Mouse (Mus musculus): ENCODE results near the gene Cd48.
A peak's percentile ranks its signal among the peaks of the same experiment; 100 is the strongest.
"Not testable (repeated sequence)": the region's sequence is repeated elsewhere in the genome, so short reads cannot be mapped to it uniquely, and the experiment has no call there.

The Cd48 gene

DNA sequence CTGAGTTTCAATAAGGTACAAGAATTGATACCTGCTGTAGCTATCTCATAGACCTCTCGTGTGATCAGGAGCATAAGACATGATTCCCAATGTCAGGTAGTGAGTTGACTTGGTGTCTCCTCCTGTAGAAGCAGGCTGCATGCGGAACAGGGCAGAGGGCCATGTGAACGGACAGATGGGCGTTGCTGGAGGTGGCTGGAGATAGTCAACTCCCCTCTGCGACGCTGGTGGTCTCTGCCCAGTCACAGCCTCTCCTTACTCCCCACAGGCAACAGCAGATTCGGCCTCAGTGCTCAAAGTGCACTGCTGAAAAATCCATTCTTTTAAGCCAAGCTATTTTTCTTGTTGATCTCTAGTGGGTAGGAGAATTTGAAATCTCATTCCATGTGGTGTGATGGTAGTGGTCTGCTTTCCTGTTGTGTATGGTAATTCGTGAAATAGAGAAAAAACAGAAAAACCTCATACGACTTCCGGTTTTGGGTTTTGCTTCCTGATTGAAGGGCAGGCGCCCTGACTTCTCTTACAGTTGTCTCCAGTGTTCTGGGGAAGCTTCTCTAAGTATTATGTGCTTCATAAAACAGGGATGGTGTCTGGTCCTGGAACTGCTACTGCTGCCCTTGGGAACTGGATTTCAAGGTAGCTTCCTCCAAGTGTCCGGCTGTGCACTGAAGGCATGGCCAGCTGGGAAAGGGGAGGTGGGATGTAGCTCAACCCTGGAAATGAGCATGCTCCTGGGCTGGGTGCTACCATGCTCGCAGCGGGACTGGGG, at the start of gene Cd48:
Gene Cd48 (plus strand): TSS at position 479 of the 769 bp plus-strand sequence.
- peak; percentile 52 for DNase-seq

- no peak for DNase-seq
These were observed 46.1 kb upstream of the Cd48 start for GRCm38 (mm10) chr1:171635696-171636095.

DNA sequence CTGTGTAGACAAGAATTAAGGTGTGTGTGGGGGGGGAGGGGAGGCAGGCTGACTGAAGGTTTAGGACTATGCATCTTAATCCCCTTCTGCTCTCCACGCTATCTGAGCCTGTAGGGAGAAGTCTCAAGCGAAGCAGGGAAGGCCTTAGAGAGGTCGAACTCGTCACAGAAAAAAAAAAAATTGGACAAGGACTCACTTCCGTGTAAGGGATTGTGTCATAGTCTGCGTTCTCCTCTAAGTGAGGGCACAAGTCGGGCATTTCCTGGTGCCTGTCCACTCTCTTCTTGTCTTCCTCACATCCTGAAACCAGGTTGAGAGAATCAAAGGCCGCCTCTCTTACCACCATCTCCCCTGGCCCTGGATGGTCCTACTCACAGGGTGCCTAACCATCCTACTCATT, 44.7 kb upstream of the Cd48 start:
- DNase-seq = no peak

- no peak for DNase-seq
These were observed 43.1 kb upstream of the Cd48 start for GRCm38 (mm10) chr1:171638686-171639085.

GRCm38 (mm10) chr1:171640796-171641195, 41.0 kb upstream of the Cd48 start:
- DNase-seq = no peak

DNA sequence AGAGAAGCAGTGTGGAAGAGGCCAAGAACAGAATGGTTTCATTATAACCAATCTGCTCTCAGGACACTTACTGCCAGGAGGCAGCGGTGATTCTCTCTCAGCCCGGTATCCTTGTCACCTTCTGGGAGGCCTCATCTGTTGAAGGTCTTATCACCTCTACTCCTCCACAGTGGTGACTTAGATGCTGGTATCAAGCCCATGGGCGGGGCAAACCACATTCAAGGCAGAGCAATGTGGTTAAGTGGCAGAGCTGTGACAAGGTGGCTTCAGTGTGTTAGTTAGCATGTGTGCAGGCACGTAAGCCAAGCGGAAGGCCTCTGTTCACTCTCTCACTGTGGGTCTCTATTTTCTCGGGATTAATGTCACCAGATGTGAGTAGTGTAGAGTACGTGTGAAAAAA, 38.2 kb upstream of the Cd48 start:
- peak; percentile 54 for DNase-seq

GRCm38 (mm10) chr1:171646429-171646940, 35.3 kb upstream of the Cd48 start:
- no peak for DNase-seq

DNA sequence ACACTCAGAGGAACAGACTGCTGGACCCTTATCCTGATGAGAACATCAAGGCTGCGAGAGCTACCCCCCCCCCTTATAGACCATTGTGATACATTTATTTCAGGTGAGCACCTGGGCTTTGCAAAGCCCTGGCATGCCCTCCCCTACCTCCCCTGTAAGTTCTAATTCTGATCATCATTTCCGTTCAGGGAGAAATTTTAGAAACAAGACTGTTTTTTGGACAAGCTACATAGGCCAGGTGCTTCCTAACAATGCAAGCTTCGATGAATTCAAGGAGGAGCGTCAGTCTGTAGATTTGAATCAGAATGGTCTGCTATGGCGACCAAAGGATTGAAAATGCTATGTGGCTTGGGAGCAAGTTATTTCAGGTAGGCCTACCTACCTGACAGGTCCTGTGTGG, 34.1 kb upstream of the Cd48 start:
- no peak for DNase-seq

- DNase-seq = no peak
These were observed 33.0 kb upstream of the Cd48 start for GRCm38 (mm10) chr1:171648840-171649239.

DNA sequence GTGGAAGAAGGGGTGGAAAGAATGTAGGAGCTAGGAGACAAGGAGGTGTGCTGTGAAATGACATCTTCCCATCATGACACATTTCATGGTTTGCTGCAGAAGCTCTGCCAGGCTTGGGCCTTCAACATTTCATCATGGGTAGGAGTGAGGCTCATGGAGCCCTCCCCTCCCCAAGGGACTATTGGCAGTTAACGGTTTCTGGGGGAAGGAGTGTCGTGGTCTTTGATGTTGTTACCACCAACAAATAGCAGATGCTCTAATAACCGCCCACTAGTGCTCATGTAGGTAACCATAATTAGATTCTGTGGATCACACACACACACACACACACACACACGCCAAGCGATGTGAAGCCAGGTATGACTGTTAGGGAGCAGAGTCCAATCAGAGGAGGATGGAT, 29.1 kb upstream of the Cd48 start, which contains the start of gene Slamf7:
Gene Slamf7 (minus strand): TSS at position 302 of the 400 bp plus-strand sequence.
- DNase-seq = no peak

DNA sequence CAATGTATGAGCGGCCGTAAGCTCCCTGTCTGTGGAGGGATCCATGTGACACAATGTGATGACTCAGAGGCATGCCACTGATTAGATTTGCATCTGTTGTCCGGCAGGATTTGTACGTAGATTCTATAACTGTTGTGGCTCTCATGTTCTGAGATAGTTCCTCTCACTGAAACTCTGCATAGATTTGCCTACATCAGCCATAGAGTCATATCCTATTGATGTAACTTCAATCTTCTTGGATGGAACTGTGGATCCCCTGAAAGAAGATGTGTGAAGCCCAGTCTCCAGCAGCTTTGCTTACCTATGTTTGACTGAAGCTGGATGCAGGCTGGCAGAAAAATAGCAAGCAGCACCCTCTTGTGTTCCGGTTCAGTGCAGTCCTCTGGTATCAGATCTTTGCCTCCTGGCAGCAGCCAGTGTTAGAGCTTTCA, 23.2 kb upstream of the Cd48 start:
- DNase-seq = no peak

- DNase-seq = no peak
These were observed 21.4 kb upstream of the Cd48 start for GRCm38 (mm10) chr1:171660423-171660822.

DNA sequence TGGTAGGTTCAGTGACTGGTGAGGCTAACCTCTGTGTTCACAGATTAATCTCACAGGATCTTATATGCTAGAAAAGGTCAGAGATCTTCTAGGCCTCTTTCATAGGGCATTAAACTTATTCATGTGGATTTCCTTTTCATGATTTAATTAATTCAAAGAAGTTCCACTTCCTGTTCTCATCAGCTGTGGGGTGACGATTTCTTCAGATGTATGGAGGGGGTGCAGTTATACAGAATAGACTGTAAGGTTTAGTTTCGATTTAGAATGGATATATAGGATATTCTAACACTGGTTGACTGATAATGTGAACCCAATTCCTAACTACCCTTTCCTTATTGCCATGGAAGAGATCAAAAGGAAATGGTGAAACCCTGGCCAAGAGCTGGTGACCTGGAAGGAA, 20.3 kb upstream of the Cd48 start:
- no peak for DNase-seq

- DNase-seq = no peak
These were observed 18.1 kb upstream of the Cd48 start for GRCm38 (mm10) chr1:171663757-171664156.

GRCm38 (mm10) chr1:171666350-171666749, 15.5 kb upstream of the Cd48 start:
- no peak for DNase-seq

GRCm38 (mm10) chr1:171667160-171667559, 14.6 kb upstream of the Cd48 start:
- DNase-seq = no peak

DNA sequence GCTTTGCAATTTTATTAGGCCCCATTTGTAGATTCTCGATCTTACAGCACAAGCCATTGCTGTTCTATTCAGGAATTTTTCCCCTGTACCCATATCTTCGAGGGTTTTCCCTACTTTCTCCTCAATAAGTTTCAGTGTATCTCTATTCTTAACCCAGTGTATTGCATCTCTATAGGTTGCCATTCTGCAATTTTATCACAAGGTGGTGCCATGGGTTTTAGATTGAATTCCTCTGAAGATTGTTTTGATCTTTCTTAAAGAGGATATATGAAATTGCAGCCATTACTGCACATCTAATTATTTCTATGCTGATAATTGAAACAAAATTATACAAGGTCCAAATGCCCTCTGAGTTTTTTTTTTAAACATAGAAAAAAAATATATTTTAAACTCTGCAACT, 9.4 kb upstream of the Cd48 start:
- DNase-seq = not testable (repeated sequence)

GRCm38 (mm10) chr1:171672854-171673475, 8.8 kb upstream of the Cd48 start:
- peak; percentile 38 for DNase-seq

DNA sequence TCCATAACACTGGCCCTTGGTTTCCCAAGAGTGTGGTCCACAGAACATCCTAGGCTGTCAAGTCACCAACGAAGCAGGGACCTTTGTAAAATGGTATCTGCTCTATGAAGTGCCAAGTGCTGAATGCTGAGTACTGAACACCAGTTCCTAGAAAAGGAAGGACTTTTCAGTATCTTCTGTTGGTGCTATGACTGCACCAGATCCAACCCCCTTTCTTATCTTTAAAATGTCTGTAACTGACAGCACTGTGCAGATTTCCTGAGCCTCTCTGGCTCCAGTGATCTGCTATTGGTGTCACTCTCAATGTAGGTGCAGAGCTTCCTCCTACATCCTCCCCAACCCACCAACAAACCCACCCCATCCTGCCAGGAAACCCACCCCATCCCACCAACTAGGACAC, 7.3 kb upstream of the Cd48 start:
- peak; percentile 16 for DNase-seq

DNA sequence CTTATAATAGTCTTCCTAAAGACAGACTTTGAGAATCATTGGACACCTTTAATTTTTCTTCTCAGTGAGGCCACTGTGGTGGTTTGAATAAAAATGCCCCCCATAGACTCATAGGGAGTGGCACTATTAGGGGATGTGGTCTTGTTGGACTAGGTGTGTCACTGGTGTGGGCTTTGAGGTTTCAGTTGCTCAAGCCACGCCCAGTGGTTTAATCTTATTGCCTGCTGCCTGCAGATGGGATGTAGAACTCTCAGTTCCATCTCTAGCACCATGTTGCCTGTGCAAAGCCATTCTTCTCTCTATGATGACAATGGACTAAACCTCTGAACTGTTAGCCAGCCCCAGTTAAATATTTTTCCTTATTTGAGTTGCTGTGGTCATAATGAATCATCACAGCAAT, 4.1 kb upstream of the Cd48 start:
- DNase-seq = no peak

GRCm38 (mm10) chr1:171681009-171681408, 800 bp upstream of the Cd48 start:
- DNase-seq = peak; percentile 65

DNA sequence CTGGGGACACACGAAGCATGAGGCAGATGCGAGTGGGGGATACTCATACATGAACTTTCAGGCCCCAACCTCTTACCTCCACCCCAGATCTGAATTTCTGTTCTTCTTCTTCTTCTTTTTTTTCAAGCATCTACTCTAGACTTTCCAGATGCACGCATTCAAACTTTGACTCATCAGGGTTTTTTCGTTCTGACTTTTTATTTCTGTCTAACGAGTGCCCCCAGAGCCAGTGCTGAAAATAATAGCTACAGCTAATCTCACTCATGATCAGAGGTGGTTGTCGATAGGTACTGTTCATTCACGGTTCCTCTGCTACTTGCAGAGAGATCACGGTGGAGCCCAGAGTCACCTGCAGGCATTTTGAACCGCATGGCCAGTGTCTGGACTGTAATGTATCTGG, 3.1 kb downstream of the Cd48 start:
- DNase-seq = no peak

DNA sequence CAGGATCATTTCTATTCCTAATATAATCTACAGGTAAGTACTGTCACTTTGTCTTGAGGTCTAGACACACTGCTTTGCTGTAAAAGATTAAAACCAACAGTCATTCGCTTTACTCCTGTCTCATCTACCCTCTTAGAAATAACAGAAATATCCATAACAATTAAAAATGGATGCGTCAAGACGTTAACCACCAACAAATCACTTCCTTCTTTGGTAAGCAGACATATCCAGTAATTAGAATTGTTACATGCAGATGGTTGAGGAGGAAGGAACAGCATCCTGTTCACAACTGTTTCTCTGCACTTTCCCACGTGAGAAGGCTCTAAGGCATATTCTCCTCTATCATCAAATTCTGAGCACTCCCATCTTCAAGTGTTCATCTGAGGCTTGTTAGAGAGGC, 5.5 kb downstream of the Cd48 start:
- DNase-seq = no peak

DNA sequence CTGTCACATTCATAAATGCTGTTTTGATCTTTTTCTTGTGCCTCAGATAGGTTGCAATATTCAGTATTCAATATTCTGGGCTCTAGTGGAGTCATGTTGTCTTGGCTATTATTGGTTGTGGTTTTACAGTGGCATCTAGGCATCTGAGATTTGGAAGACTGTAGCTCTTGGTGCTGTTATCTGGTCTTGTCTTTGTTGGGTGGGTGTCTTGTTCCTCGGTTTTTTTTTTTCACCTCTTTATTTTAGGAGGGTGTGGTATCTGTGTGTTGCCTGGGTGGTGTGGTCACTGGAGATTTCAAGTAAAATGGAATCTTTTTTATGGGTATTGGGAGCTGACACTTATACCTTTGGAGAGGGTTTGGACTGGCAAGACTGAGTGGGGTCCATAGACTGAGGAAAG, 12.1 kb downstream of the Cd48 start:
- no peak for DNase-seq

All from thymus, postnatal 25 days (tissue).